Mouse (Mus musculus): Measurements from ENCODE around the gene Gm11596. TPM values are rescaled to one million over a fixed set of nuclear protein-coding genes. Genes with fewer than 3 reads are reported as not detected.
"Not testable (repeated sequence)": the region's sequence is repeated elsewhere in the genome, so short reads cannot be mapped to it uniquely, and the experiment has no call there.

Gm11596 gene
- not detected in 2 replicates for polyA plus RNA-seq (2015; fragmentation: Nextera tagmentation; extraction: Ambion mirVana)

- Histone ChIP-seq H3K4me2 (ENCODE audit: low read depth, low read length) (no peak within 1 kb of the TSS), H3K4me3 (ENCODE audit: low read length) (no peak within 1 kb of the TSS), H3K27me3 (ENCODE audit: control insufficient read depth, insufficient read depth, low read depth, low read length) (no peaks in the 10 kb centered on the region), H3K9ac (ENCODE audit: low read length) (no peak within 1 kb of the TSS), H3K27ac (ENCODE audit: low read length) (no peak within 1 kb of the TSS), H3K4me1 (replicated peaks; ENCODE audit: control insufficient read depth, insufficient read depth, low read length) (no peaks in the 10 kb centered on the region), H3K36me3 (ENCODE audit: control insufficient read depth, insufficient read depth, low read length) (no peaks in the 10 kb centered on the region), H3K9me3 (ENCODE audit: control insufficient read depth, low read length) (no peaks in the 10 kb centered on the region)
- ATAC-seq (ENCODE audit: low read depth), result no peak
- 61% methylated on average over 2 of the region's 2 CpGs for WGBS
Measured at GRCm38 (mm10) chr11:99793367-99793766, at the start of gene Gm11596. TSS of gene Gm11596 (minus strand) at chr11:99793467.

GRCm38 (mm10) chr11:99842185-99842584, 48.9 kb upstream of the Gm11596 start:
- Histone ChIP-seq H3K4me3 (ENCODE audit: low read length) (no peak overlapping the region), H3K4me1 (replicated peaks; ENCODE audit: control insufficient read depth, insufficient read depth, low read length) (no peaks in the 10 kb centered on the region), H3K9ac (ENCODE audit: low read length) (no peak overlapping the region), H3K36me3 (ENCODE audit: control insufficient read depth, insufficient read depth, low read length) (no peaks in the 10 kb centered on the region), H3K27me3 (ENCODE audit: control insufficient read depth, insufficient read depth, low read depth, low read length) (no peaks in the 10 kb centered on the region), H3K9me3 (ENCODE audit: control insufficient read depth, low read length) (no peaks in the 10 kb centered on the region), H3K27ac (ENCODE audit: low read length) (no peak overlapping the region), H3K4me2 (ENCODE audit: low read depth, low read length) (no peak overlapping the region)
- WGBS, result 78% methylated on average over 1 of the region's 1 CpGs
- no peak for ATAC-seq (ENCODE audit: low read depth)

- 72% methylated on average over 1 of the region's 1 CpGs for WGBS
- no peak within 1 kb of the TSS for H3K4me3 ChIP-seq (ENCODE audit: low read length)
- H3K9me3 ChIP-seq (ENCODE audit: control insufficient read depth, low read length), result no peaks in the 10 kb centered on the region
- no peaks in the 10 kb centered on the region for H3K36me3 ChIP-seq (ENCODE audit: control insufficient read depth, insufficient read depth, low read length)
- no peaks in the 10 kb centered on the region for H3K27me3 ChIP-seq (ENCODE audit: control insufficient read depth, insufficient read depth, low read depth, low read length)
- no peaks in the 10 kb centered on the region for H3K4me1 ChIP-seq (replicated peaks; ENCODE audit: control insufficient read depth, insufficient read depth, low read length)
- H3K9ac ChIP-seq (ENCODE audit: low read length), result no peak within 1 kb of the TSS
- ATAC-seq (ENCODE audit: low read depth), result no peak
- H3K4me2 ChIP-seq (ENCODE audit: low read depth, low read length), result no peak within 1 kb of the TSS
- H3K27ac ChIP-seq (ENCODE audit: low read length), result no peak within 1 kb of the TSS
Measured at GRCm38 (mm10) chr11:99837966-99838365, 44.7 kb upstream of the Gm11596 start, which contains the start of gene 2300003K06Rik. TSS of gene 2300003K06Rik (minus strand) at chr11:99838066.

GRCm38 (mm10) chr11:99815566-99815965, 22.3 kb upstream of the Gm11596 start, which contains the start of gene Gm11564:
TSS of gene Gm11564 (minus strand) at chr11:99815666.
- ATAC-seq (ENCODE audit: low read depth); H3K27me3 ChIP-seq (ENCODE audit: control insufficient read depth, insufficient read depth, low read depth, low read length): not testable (repeated sequence)
- WGBS, result 81% methylated on average over 2 of the region's 2 CpGs

GRCm38 (mm10) chr11:99809792-99810191, 16.5 kb upstream of the Gm11596 start, which contains the start of gene Krtap4-13:
TSS of gene Krtap4-13 (minus strand) at chr11:99809892.
- H3K27me3 ChIP-seq (ENCODE audit: control insufficient read depth, insufficient read depth, low read depth, low read length); H3K4me1 ChIP-seq (replicated peaks; ENCODE audit: control insufficient read depth, insufficient read depth, low read length); H3K36me3 ChIP-seq (ENCODE audit: control insufficient read depth, insufficient read depth, low read length); H3K4me2 ChIP-seq (ENCODE audit: low read depth, low read length); H3K4me3 ChIP-seq (ENCODE audit: low read length); H3K27ac ChIP-seq (ENCODE audit: low read length); H3K9me3 ChIP-seq (ENCODE audit: control insufficient read depth, low read length); ATAC-seq (ENCODE audit: low read depth); H3K9ac ChIP-seq (ENCODE audit: low read length): not testable (repeated sequence)

More at GRCm38 (mm10) chr11:99815566-99815965, 22.3 kb upstream of the Gm11596 start, which contains the start of gene Gm11564:
- not testable (repeated sequence) for H3K4me1 ChIP-seq (replicated peaks; ENCODE audit: control insufficient read depth, insufficient read depth, low read length); H3K4me2 ChIP-seq (ENCODE audit: low read depth, low read length); H3K9me3 ChIP-seq (ENCODE audit: control insufficient read depth, low read length); H3K9ac ChIP-seq (ENCODE audit: low read length); H3K27ac ChIP-seq (ENCODE audit: low read length); H3K36me3 ChIP-seq (ENCODE audit: control insufficient read depth, insufficient read depth, low read length); H3K4me3 ChIP-seq (ENCODE audit: low read length)

- not testable (repeated sequence) for H3K27ac ChIP-seq (ENCODE audit: low read length); H3K36me3 ChIP-seq (ENCODE audit: control insufficient read depth, insufficient read depth, low read length); ATAC-seq (ENCODE audit: low read depth); H3K4me2 ChIP-seq (ENCODE audit: low read depth, low read length); H3K4me3 ChIP-seq (ENCODE audit: low read length); H3K9ac ChIP-seq (ENCODE audit: low read length); H3K27me3 ChIP-seq (ENCODE audit: control insufficient read depth, insufficient read depth, low read depth, low read length); H3K4me1 ChIP-seq (replicated peaks; ENCODE audit: control insufficient read depth, insufficient read depth, low read length); H3K9me3 ChIP-seq (ENCODE audit: control insufficient read depth, low read length)
- WGBS, result no CpG with 5 or more reads among the region's 1 CpGs
Measured at GRCm38 (mm10) chr11:99804346-99804745, 11.1 kb upstream of the Gm11596 start, which contains the start of gene Gm11554. TSS of gene Gm11554 (minus strand) at chr11:99804446.

- H3K4me2 ChIP-seq (ENCODE audit: low read depth, low read length); H3K27me3 ChIP-seq (ENCODE audit: control insufficient read depth, insufficient read depth, low read depth, low read length); H3K4me1 ChIP-seq (replicated peaks; ENCODE audit: control insufficient read depth, insufficient read depth, low read length); H3K27ac ChIP-seq (ENCODE audit: low read length); H3K4me3 ChIP-seq (ENCODE audit: low read length); H3K9me3 ChIP-seq (ENCODE audit: control insufficient read depth, low read length); H3K36me3 ChIP-seq (ENCODE audit: control insufficient read depth, insufficient read depth, low read length); H3K9ac ChIP-seq (ENCODE audit: low read length); ATAC-seq (ENCODE audit: low read depth): not testable (repeated sequence)
- WGBS, result no CpG with 5 or more reads among the region's 1 CpGs
Measured at GRCm38 (mm10) chr11:99798832-99799231, 5.6 kb upstream of the Gm11596 start, which contains the start of gene Gm11569. TSS of gene Gm11569 (minus strand) at chr11:99798932.

- not testable (repeated sequence) for H3K9me3 ChIP-seq (ENCODE audit: control insufficient read depth, low read length); H3K4me3 ChIP-seq (ENCODE audit: low read length); H3K27ac ChIP-seq (ENCODE audit: low read length); H3K9ac ChIP-seq (ENCODE audit: low read length); H3K36me3 ChIP-seq (ENCODE audit: control insufficient read depth, insufficient read depth, low read length); ATAC-seq (ENCODE audit: low read depth); H3K4me2 ChIP-seq (ENCODE audit: low read depth, low read length); H3K27me3 ChIP-seq (ENCODE audit: control insufficient read depth, insufficient read depth, low read depth, low read length); H3K4me1 ChIP-seq (replicated peaks; ENCODE audit: control insufficient read depth, insufficient read depth, low read length)
Measured at GRCm38 (mm10) chr11:99784900-99785299, 8.4 kb downstream of the Gm11596 start, which contains the start of gene Krtap4-9. TSS of gene Krtap4-9 (plus strand) at chr11:99785200.

GRCm38 (mm10) chr11:99780604-99781003, 12.7 kb downstream of the Gm11596 start, which contains the start of gene Krtap4-8:
TSS of gene Krtap4-8 (minus strand) at chr11:99780704.
- Histone ChIP-seq H3K4me2 (ENCODE audit: low read depth, low read length) (no peak within 1 kb of the TSS), H3K36me3 (ENCODE audit: control insufficient read depth, insufficient read depth, low read length) (no peaks in the 10 kb centered on the region), H3K27me3 (ENCODE audit: control insufficient read depth, insufficient read depth, low read depth, low read length) (no peaks in the 10 kb centered on the region), H3K9me3 (ENCODE audit: control insufficient read depth, low read length) (no peaks in the 10 kb centered on the region), H3K4me1 (replicated peaks; ENCODE audit: control insufficient read depth, insufficient read depth, low read length) (no peaks in the 10 kb centered on the region), H3K27ac (ENCODE audit: low read length) (no peak within 1 kb of the TSS), H3K4me3 (ENCODE audit: low read length) (no peak within 1 kb of the TSS), H3K9ac (ENCODE audit: low read length) (no peak within 1 kb of the TSS)
- 85% methylated on average over 2 of the region's 2 CpGs for WGBS
- no peak for ATAC-seq (ENCODE audit: low read depth)

- H3K9ac ChIP-seq (ENCODE audit: low read length), result no peak overlapping the region
- H3K27ac ChIP-seq (ENCODE audit: low read length), result no peak overlapping the region
- ATAC-seq (ENCODE audit: low read depth), result no peak
- H3K27me3 ChIP-seq (ENCODE audit: control insufficient read depth, insufficient read depth, low read depth, low read length), result no peaks in the 10 kb centered on the region
- WGBS, result 62% methylated on average over 7 of the region's 7 CpGs
- no peaks in the 10 kb centered on the region for H3K36me3 ChIP-seq (ENCODE audit: control insufficient read depth, insufficient read depth, low read length)
- no peaks in the 10 kb centered on the region for H3K9me3 ChIP-seq (ENCODE audit: control insufficient read depth, low read length)
- no peak overlapping the region for H3K4me3 ChIP-seq (ENCODE audit: low read length)
- no peaks in the 10 kb centered on the region for H3K4me1 ChIP-seq (replicated peaks; ENCODE audit: control insufficient read depth, insufficient read depth, low read length)
- no peak overlapping the region for H3K4me2 ChIP-seq (ENCODE audit: low read depth, low read length)
Measured at GRCm38 (mm10) chr11:99778401-99778800, 14.9 kb downstream of the Gm11596 start.
